ENCODE assay signal across 9 mouse cellular contexts in the genomic region with DNA sequence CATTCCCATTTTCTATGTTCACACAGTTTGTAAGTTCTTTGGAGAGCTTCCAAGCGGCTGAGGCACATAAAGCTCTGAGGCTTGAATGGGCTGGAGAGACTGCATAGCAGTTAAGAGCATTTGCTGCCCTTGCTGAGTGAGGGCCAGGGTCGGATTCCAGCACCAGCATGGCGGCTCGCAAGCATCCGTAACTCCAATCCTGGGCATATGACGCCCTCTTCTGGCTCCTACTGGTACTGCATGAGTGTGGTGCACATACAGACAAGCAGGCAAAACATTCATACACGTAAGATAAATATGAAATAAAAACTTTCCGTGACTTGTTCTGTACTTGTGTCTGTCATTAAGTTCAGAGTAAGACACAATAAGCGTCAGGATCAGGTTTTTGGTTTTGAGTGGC. TPM values are rescaled to one million over a fixed set of nuclear protein-coding genes. Genes with fewer than 3 reads are reported as not detected.
DNase-seq lines count a peak whose midpoint lies in the region; ATAC-seq and TF ChIP-seq lines count a peak whose summit lies in the region.
"Had no signal": no experiment of that assay in that cellular context is flagged by ENCODE, and none has a peak within 500 bp of the region (broad histone marks: within the 10 kb centered on the region; RNA-seq: fewer than 3 reads in every experiment).

No protein-coding gene starts in this region.

- 61% methylated on average over 9 of the region's 9 CpGs for WGBS in hindbrain, postnatal 0 days
- 60% methylated on average over 9 of the region's 9 CpGs for WGBS in hindbrain, embryonic 13.5 days
- WGBS in kidney, embryonic 16.5 days, result 52% methylated on average over 9 of the region's 9 CpGs

- no peak overlapping the region for H3K4me3 ChIP-seq in hindbrain, postnatal 0 days (ENCODE audit: low read length)
- H3K4me3 ChIP-seq in hindbrain, embryonic 13.5 days, result no peak overlapping the region
- H3K4me3 ChIP-seq in G1E (ENCODE audit: low read depth, low read length), result no peak overlapping the region
- H3K4me3 ChIP-seq in kidney, embryonic 16.5 days (ENCODE audit: low read length), result no peak overlapping the region
- H3K4me3 ChIP-seq: myocyte had no signal

- H3K27me3 ChIP-seq in hindbrain, postnatal 0 days (ENCODE audit: insufficient read depth, low read length), result no peaks in the 10 kb centered on the region
- H3K27me3 ChIP-seq in hindbrain, embryonic 13.5 days, result no peaks in the 10 kb centered on the region
- H3K27me3 ChIP-seq in G1E (ENCODE audit: insufficient read depth, low read length), result peaks cover 14% of the 10 kb centered on the region
- H3K27me3 ChIP-seq in kidney, embryonic 16.5 days (ENCODE audit: insufficient read depth, low read length), result no peaks in the 10 kb centered on the region

- no peak overlapping the region for H3K27ac ChIP-seq in hindbrain, postnatal 0 days
- H3K27ac ChIP-seq in hindbrain, embryonic 13.5 days, result no peak overlapping the region
- peak overlapping the region; percentile 92 for H3K27ac ChIP-seq in kidney, embryonic 16.5 days (ENCODE audit: low read length)

- no peak overlapping the region for H3K4me2 ChIP-seq in hindbrain, postnatal 0 days (ENCODE audit: low read depth, low read length)
- H3K4me2 ChIP-seq in hindbrain, embryonic 13.5 days, result no peak overlapping the region
- no peak overlapping the region for H3K4me2 ChIP-seq in kidney, embryonic 16.5 days (replicated peaks; ENCODE audit: low read depth, low read length)

- H3K36me3 ChIP-seq in hindbrain, postnatal 0 days (ENCODE audit: insufficient read depth, low read length), result no peaks in the 10 kb centered on the region
- no peaks in the 10 kb centered on the region for H3K36me3 ChIP-seq in hindbrain, embryonic 13.5 days
- no peaks in the 10 kb centered on the region for H3K36me3 ChIP-seq in G1E (replicated peaks)
- no peaks in the 10 kb centered on the region for H3K36me3 ChIP-seq in kidney, embryonic 16.5 days (ENCODE audit: insufficient read depth, low read length)

- DNase-seq in hindbrain, postnatal 0 days (ENCODE audit: low spot score), result peak; percentile 17
- no peak for DNase-seq in G1E (ENCODE audit: low spot score)
- DNase-seq in embryo, embryonic 11 days, result peak; percentile 23
- DNase-seq in lung, postnatal 4 days, result peak; percentile 30 to 60
- no peak for DNase-seq in urinary bladder, adult 18-20 months (ENCODE audit: low spot score in 2 of 2)
- DNase-seq in frontal cortex, postnatal 25 days (ENCODE audit: low spot score in 2 of 2), result no peak

- no peak overlapping the region for H3K9ac ChIP-seq in hindbrain, postnatal 0 days (replicated peaks; ENCODE audit: low read length)
- H3K9ac ChIP-seq in hindbrain, embryonic 13.5 days, result no peak overlapping the region
- H3K9ac ChIP-seq in kidney, embryonic 16.5 days (replicated peaks; ENCODE audit: low read length), result no peak overlapping the region

- no peak for ATAC-seq in hindbrain, postnatal 0 days
- no peak for ATAC-seq in hindbrain, embryonic 13.5 days (ENCODE audit: low FRiP score)
- ATAC-seq in G1E (ENCODE audit: extremely low read depth, insufficient number of reproducible peaks, low FRiP score, poor library complexity, severe bottlenecking), result no peak
- ATAC-seq in kidney, embryonic 16.5 days (ENCODE audit: low FRiP score, low TSS enrichment), result no peak

- no peaks in the 10 kb centered on the region for H3K4me1 ChIP-seq in hindbrain, postnatal 0 days (ENCODE audit: insufficient read depth, low read length)
- 0 out of 2 replicates have a peak, but pooled peaks cover 3% of the 10 kb centered on the region for H3K4me1 ChIP-seq in hindbrain, embryonic 13.5 days (replicated peaks)
- H3K4me1 ChIP-seq in G1E (ENCODE audit: insufficient read depth, low read depth, low read length), result peaks cover 31% of the 10 kb centered on the region
- H3K4me1 ChIP-seq in kidney, embryonic 16.5 days (ENCODE audit: insufficient read depth, low read length), result peaks cover 24% of the 10 kb centered on the region

- peak; percentile 62 for TF ChIP-seq CTCF in hindbrain, postnatal 0 days (IDR thresholded peaks at IDR 0.05; ENCODE audit: low read depth)
- peak; percentile 57 for TF ChIP-seq CTCF in G1E (IDR thresholded peaks at IDR 0.05; ENCODE audit: low read depth, low read length)

- no peaks in the 10 kb centered on the region for H3K9me3 ChIP-seq in hindbrain, postnatal 0 days (ENCODE audit: low read length)
- no peaks in the 10 kb centered on the region for H3K9me3 ChIP-seq in hindbrain, embryonic 13.5 days
- H3K9me3 ChIP-seq in G1E (replicated peaks), result no peaks in the 10 kb centered on the region
- peaks cover 3% of the 10 kb centered on the region for H3K9me3 ChIP-seq in kidney, embryonic 16.5 days (ENCODE audit: low read length)

RNA-seq across cellular contexts. Expression of a gene that starts 19.6 kb away (rescaled TPM):
- 0.94 and 4.6 TPM in 2 replicates for total RNA-seq in hindbrain, postnatal 0 days (2014; rRNA removed)
- 2.0 and 2.8 TPM in 2 replicates for polyA plus RNA-seq in hindbrain, postnatal 0 days (2015; fragmentation: Nextera tagmentation; extraction: Ambion mirVana)
- 0.98 and 1.2 TPM in 2 replicates for polyA plus RNA-seq in hindbrain, embryonic 13.5 days (2015; fragmentation: Nextera tagmentation; extraction: Ambion mirVana)
- total RNA-seq in G1E (2014; fragmentation: Nextera tagmentation) (not detected in 2 replicates), G1E (2017) (not detected in 2 replicates)
- not detected in 2 replicates for polyA plus RNA-seq in G1E (2012)
- polyA plus RNA-seq in kidney, embryonic 16.5 days (2015; fragmentation: Nextera tagmentation; extraction: Ambion mirVana), result 4.6 and 6.1 TPM in 2 replicates

RNA-seq across cellular contexts. Expression of a gene that starts 19.8 kb away (rescaled TPM):
- 3.1 and 7.1 TPM in 2 replicates for total RNA-seq in hindbrain, postnatal 0 days (2014; rRNA removed)
- 5.0 and 6.0 TPM in 2 replicates for polyA plus RNA-seq in hindbrain, postnatal 0 days (2015; fragmentation: Nextera tagmentation; extraction: Ambion mirVana)
- 1.8 and 3.6 TPM in 2 replicates for polyA plus RNA-seq in hindbrain, embryonic 13.5 days (2015; fragmentation: Nextera tagmentation; extraction: Ambion mirVana)
- total RNA-seq in G1E (2014; fragmentation: Nextera tagmentation), result not detected in 2 replicates
- total RNA-seq in G1E (2017), result not detected in 2 replicates
- polyA plus RNA-seq in G1E (2012), result not detected in 2 replicates
- polyA plus RNA-seq in kidney, embryonic 16.5 days (2015; fragmentation: Nextera tagmentation; extraction: Ambion mirVana), result 8.8 and 11.5 TPM in 2 replicates

RNA-seq across cellular contexts. Expression of a gene that starts 29.9 kb away (rescaled TPM):
- 0.14 and 1.8 TPM in 2 replicates for total RNA-seq in hindbrain, postnatal 0 days (2014; rRNA removed)
- polyA plus RNA-seq in hindbrain, postnatal 0 days (2015; fragmentation: Nextera tagmentation; extraction: Ambion mirVana), result 0.76 and 0.98 TPM in 2 replicates
- polyA plus RNA-seq in hindbrain, embryonic 13.5 days (2015; fragmentation: Nextera tagmentation; extraction: Ambion mirVana), result 0.36 and 0.53 TPM in 2 replicates
- total RNA-seq in G1E (2014; fragmentation: Nextera tagmentation) (not detected in 2 replicates), G1E (2017) (not detected in 2 replicates)
- not detected in 2 replicates for polyA plus RNA-seq in G1E (2012)
- polyA plus RNA-seq in kidney, embryonic 16.5 days (2015; fragmentation: Nextera tagmentation; extraction: Ambion mirVana), result 0.66 and 1.2 TPM in 2 replicates

RNA-seq across cellular contexts. Expression of a gene that starts 33.6 kb away (rescaled TPM):
- 68.6 and 90.4 TPM in 2 replicates for total RNA-seq in hindbrain, postnatal 0 days (2014; rRNA removed)
- 69.2 and 69.3 TPM in 2 replicates for polyA plus RNA-seq in hindbrain, postnatal 0 days (2015; fragmentation: Nextera tagmentation; extraction: Ambion mirVana)
- polyA plus RNA-seq in hindbrain, embryonic 13.5 days (2015; fragmentation: Nextera tagmentation; extraction: Ambion mirVana), result 94.7 and 95.9 TPM in 2 replicates
- total RNA-seq in G1E (2014; fragmentation: Nextera tagmentation) (111 and 128 TPM in 2 replicates), G1E (2017) (107 and 111 TPM in 2 replicates)
- polyA plus RNA-seq in G1E (2012), result 125 and 142 TPM in 2 replicates
- 96.5 and 98.4 TPM in 2 replicates for polyA plus RNA-seq in kidney, embryonic 16.5 days (2015; fragmentation: Nextera tagmentation; extraction: Ambion mirVana)

RNA-seq across cellular contexts. Expression of a gene that starts 43.0 kb away (rescaled TPM):
- total RNA-seq in hindbrain, postnatal 0 days (2014; rRNA removed), result 18.3 and 18.8 TPM in 2 replicates
- polyA plus RNA-seq in hindbrain, postnatal 0 days (2015; fragmentation: Nextera tagmentation; extraction: Ambion mirVana), result 9.1 and 10.5 TPM in 2 replicates
- 18.8 and 20.4 TPM in 2 replicates for polyA plus RNA-seq in hindbrain, embryonic 13.5 days (2015; fragmentation: Nextera tagmentation; extraction: Ambion mirVana)
- total RNA-seq in G1E (2014; fragmentation: Nextera tagmentation) (192 and 251 TPM in 2 replicates), G1E (2017) (21.3 and 26.2 TPM in 2 replicates)
- 116 and 119 TPM in 2 replicates for polyA plus RNA-seq in G1E (2012)
- polyA plus RNA-seq in kidney, embryonic 16.5 days (2015; fragmentation: Nextera tagmentation; extraction: Ambion mirVana), result 28.3 and 33.6 TPM in 2 replicates

Comparison
In these comparisons a context has a peak if more than half of its experiments do, and no peak if none do; other contexts are left out.
1. DNase-seq: peak in hindbrain, postnatal 0 days (single experiment), embryo, embryonic 11 days (single experiment) and lung, postnatal 4 days (2 of 2); none in G1E (single experiment), urinary bladder, adult 18-20 months (0 of 2) and frontal cortex, postnatal 25 days (0 of 2).